Mouse (Mus musculus): ENCODE results near the gene Rab44.

- TF ChIP-seq POLR2A (IDR thresholded peaks at IDR 0.05; ENCODE audit: insufficient read depth, low read depth, low read length) (no peak), CTCF (IDR thresholded peaks at IDR 0.05) (no peak)
Measured at GRCm38 (mm10) chr17:29185376-29186046, 71.6 kb downstream of the Rab44 start.
